Mouse (Mus musculus): Measurements from ENCODE around the gene Tmem198. TPM values are rescaled to one million over a fixed set of nuclear protein-coding genes. Genes with fewer than 3 reads are reported as not detected.

Gene Tmem198
- total RNA-seq, 2 experiments from 2014 or later, result 0.12 to 0.26 TPM

DNA sequence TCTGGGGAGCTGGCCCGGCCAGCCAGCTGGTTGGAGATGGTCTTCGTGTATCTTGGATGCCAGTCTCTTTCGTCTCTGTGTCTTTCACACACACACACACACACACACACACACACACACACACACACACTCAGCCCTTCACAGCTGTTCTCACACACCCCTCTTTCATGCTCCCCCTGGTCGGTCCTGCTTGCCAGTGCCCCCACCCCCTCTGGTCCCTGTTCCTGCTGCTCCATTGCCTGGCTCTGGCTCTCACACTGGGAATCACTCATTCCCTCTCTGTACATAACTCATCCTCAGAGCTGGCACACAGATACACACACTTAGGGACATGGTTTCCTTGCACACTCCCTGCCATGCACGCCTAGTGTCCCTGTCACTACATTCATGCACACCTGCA lies 27.4 kb upstream of the Tmem198 start:
- intact Hi-C loops (cut with DNase I), result no loop called here
- no peak for DNase-seq

DNA sequence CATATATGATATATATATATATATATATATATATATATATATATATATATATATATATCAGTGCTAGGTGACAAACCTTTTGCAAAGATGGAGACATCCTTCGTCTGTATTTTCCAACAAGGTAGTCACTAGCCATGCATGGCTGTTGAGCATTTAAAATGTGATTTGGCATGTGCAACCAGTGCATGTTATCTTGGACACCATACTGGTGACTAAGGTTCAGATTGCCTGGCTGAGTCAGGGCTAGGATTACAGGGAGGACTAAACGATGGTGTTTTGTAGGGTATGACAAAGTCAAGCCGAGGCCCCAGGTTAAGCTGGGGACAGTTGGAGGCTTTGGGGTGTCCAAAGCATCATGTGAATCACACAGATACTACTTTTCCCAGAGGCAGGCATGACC lies 23.9 kb upstream of the Tmem198 start:
- intact Hi-C loops (cut with DNase I), result no loop called here
- no peak for DNase-seq

DNA sequence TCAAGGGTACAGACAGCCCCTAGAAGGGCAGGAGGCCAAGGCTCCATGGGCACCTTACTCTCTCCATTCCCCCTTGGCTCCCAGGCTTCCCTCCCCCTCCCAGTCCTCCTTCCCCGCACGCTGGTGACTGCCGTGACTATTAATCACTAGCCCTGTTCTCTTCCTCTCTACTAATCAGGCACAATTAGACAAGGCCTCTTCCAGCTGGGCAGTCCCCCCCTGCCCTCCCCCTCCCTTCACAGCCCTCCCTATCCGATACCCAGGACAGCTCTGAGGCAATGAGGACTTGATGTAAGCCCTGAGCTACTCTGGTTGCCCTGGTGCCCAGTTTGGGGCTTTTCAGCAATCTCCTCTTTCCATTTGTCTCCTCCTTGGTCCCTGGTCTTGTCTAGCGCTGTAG lies 23.4 kb upstream of the Tmem198 start:
- intact Hi-C loops (cut with DNase I), result no loop called here

GRCm38 (mm10) chr1:75456746-75457564 lies 22.4 kb upstream of the Tmem198 start:
- intact Hi-C loops (cut with DNase I), result no loop called here
- DNase-seq, result no peak

More for the DNA sequence above, 23.4 kb upstream of the Tmem198 start:
- DNase-seq, result no peak

GRCm38 (mm10) chr1:75457710-75458024 lies 21.7 kb upstream of the Tmem198 start:
- intact Hi-C loops (cut with DNase I), result no loop called here
- no peak for DNase-seq

DNA sequence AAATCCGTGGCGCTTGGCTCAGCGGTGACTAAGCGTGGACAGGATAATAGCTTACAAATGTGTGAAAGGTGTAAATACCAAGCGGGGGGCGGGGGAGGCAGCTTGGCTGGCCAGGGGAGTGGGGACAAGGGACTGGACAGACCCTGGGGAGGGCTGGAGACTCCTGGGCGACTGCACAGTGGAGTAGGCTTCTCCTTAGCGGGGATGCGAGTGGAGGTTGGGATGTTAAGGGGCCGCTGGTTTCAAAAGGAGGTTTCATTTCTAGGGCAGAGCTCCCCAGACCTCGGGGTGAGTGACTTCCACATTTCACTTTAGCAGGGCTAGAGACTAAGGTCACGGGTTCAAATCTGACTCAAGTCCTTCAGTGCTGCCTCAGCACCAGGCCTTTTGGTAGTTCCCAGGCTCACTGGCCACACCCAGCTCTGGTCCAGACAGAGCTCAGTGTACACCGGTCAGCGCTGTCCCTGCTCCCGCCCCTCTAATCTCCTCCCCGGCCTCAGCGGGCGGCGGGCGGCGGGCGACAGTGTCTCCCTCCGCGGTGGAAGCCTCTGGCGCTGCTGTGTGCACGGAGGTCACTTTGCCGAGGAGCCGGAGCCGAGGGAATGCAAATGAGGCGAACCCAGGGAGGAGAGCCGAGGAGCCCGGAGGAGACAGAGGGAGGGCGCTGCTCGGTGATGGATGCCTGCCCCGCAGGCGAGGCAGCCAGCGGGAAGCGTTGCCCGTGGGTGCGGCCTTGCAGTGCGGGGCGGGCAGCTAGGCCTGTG lies 21.1 kb upstream of the Tmem198 start:
- intact Hi-C loops (cut with DNase I), result no loop called here
- DNase-seq, result peak in 1 of 2 experiments; percentile 50

- no peak for DNase-seq
- intact Hi-C loops (cut with DNase I), result no loop called here
Measured at GRCm38 (mm10) chr1:75458789-75459684, 20.3 kb upstream of the Tmem198 start.

- intact Hi-C loops (cut with DNase I), result no loop called here
- no peak for DNase-seq
Measured at GRCm38 (mm10) chr1:75460297-75460696, 19.0 kb upstream of the Tmem198 start.

DNA sequence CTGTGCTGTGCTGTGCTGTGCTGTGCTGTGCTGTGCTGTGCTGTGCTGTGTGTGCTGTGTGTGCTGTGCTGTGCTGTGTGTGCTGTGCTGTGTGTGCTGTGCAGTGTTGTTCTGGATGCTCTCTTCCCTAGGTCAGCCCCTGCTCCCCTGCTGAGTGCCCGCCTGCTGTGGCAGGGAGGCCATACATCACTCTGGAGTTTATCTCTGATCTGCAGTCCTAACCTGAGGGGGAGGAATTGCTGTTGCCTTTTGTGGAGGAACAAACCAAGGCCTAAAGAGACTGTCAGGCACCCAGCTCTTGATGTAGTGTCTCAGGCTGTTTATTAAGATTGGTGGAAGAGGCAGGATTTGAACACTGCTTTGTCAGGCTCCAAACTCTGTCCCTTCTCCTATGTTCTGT lies 16.7 kb upstream of the Tmem198 start:
- intact Hi-C loops (cut with DNase I), result no loop called here
- DNase-seq, result no peak

DNA sequence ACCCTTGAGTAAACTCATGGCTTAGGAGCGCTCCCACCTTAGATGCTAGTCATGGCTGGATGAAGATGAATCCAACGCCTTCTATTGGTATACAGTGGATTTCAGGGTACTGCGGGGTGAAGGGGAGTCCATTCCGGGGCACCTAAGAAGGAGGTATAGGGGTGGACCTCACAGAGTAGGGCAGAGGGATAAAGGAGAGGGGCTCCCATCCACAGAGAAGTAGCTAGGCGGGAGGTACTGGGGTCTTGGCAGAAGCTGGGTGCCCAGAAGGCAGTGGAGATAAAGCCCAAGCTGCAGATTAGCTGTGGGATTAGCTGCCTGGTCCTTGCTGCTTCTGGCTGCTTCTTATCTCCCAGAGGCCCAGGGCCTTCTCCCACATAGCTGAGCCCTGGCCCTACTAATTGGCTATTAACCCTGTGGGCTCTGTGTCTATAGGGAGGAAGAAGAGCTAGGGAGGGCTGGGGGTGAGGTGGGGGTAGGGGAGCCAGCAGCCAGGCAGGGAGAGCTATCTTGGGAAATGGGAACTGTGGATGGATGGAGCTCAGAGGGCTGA lies 15.6 kb upstream of the Tmem198 start:
- intact Hi-C loops (cut with DNase I), result no loop called here

DNA sequence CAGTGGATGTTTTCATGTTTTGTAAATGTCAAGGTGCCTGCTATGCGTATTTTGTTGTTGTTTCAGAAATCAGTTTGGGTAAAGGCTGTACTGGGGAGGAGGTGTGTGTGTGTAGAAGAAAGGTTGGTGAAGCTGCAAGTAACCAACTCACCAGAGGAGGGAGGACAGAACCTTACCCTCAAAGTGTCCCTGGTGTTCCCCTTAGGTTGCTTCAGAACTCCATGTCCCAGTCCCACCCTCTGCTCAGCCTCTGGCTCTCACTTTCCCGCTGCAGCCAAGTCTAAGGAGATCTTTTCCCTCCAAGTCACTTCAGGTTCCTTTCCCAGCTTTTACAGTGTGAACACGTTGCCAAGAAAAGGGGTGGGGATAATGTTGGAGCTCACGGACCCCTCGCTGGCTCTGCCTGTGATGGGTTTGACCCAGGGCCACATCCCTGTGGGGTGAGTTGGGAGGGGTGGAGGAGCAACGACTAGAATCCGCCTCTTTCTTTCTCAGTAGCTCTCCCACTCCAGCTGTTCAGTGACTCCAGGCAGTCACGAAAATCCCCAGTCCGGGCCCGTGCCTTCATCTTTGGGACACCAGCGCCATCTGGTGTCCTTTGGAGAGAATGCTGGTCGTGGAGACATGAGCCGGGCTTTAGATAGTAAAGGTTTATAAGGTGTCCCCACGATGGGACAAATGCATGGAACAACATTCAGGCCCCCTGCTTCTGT lies 12.0 kb upstream of the Tmem198 start:
- peak; percentile 68 to 81 for DNase-seq
- intact Hi-C loops (cut with DNase I), result loop anchor here (2.0 kb wide), 1 partner anchor 125 kb away; no protein-coding TSS in a partner anchor

More for the DNA sequence above, 15.6 kb upstream of the Tmem198 start:
- DNase-seq, result no peak

DNA sequence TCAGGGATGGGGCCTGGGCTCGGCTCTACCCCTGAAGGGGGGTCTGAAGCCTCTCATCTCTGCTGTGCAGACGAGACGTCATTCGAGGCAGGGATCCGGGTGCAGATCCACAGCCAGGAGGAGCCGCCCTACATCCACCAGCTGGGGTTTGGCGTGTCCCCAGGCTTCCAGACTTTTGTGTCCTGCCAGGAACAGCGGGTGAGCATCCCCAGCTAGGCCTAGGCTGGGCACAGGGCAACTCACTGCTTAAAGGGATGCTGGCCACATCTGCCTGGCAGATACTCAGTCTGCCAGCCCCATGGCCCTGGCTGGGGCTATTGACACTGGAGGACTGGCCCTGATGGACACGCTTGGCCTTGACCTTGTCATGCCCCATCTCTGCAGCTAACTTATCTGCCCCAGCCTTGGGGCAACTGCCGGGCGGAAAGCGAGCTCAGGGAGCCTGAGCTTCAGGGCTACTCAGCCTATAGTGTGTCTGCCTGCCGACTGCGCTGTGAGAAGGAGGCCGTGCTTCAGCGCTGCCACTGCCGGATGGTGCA lies 10.0 kb upstream of the Tmem198 start:
- intact Hi-C loops (cut with DNase I), result no loop called here

DNA sequence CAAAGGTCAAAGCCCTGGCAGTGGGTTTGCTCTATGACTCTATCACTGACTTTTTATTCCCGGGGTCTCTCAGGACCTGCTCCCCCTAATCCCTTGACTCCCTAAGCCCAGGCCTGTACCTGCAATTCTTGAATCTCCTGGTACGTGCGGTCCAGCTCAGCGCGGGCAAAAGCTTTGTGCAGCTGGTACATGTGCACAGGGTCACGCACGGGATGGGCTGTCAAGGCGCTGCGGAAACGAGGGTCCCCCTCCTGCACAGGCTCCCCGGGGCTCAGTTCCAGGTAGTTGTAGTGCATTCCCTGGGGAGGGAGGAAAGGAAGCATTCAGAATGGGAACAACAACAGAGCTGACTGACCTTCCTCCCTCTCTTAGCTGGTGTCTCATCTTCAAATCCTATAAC lies 2.9 kb upstream of the Tmem198 start:
- no peak for DNase-seq
- intact Hi-C loops (cut with DNase I), result no loop called here

More for the DNA sequence above, 10.0 kb upstream of the Tmem198 start:
- DNase-seq, result no peak

DNA sequence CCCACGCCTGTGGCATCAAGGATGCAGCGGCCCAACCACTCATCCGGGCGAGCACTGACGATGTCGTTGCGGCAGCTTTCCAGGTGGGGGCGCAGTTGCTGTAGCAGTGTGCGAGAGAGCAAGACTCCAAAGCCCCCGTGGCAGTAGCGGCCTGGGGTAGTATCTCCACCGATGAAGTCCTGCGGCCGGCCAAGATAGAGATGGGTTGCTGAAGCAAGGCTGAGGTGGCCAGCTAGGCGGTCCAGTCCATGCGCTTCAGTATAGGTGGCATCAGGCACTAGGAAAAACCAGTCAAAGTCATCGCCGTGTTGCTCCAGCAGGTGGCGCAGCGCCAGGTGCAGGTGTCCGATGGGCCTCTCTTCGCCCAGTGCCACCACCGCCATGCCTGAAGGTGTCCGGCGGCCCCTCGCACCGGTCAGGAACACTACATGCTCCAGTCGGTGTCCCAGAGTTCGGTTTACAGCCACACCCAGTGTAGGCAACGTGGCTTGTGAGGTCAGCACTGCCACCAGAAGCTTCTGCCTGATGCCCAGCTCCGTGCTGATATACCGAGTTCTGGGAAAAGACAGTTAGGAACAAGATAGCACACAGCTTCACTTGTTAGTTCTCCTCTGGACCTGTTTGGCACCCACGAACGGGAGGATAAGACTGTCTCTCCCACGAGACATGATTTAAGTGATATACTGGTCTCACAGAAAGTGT lies 1.9 kb upstream of the Tmem198 start:
- peak; percentile 63 to 73 for DNase-seq
- intact Hi-C loops (cut with DNase I), result loop anchor here (1.0 kb wide), 1 partner anchor 82 kb away; no protein-coding TSS in a partner anchor

GRCm38 (mm10) chr1:75477966-75478290 lies 1.4 kb upstream of the Tmem198 start:
- intact Hi-C loops (cut with DNase I), result loop anchor here (1.0 to 2.0 kb wide), 2 partner anchors 81 to 119 kb away; no protein-coding TSS in a partner anchor
- no peak for DNase-seq

DNA sequence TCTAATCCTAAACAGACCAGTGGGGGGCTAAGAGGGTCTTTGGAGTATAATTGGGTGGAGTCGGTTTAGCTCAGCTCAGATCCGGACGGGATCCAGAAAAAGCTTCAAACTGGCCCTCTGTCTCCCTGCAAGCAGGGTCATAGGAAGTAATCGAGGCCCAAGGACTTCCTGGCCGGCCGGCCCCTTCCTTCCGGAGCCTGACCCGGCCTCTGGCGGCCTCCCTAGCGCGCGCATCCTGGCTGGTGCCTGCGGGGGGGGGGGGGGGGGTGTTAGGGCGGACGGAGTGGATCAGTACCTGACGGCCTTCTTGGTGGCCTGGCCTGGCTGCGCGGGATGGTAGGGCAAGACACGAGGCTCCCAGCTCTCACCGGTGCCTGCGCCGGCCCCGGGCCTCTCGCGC lies 835 bp upstream of the Tmem198 start:
- no peak for DNase-seq
- intact Hi-C loops (cut with DNase I), result loop anchor here (2.0 kb wide), 1 partner anchor 118 kb away; no protein-coding TSS in a partner anchor

- no peak for DNase-seq
Measured at GRCm38 (mm10) chr1:75479635-75479989, 280 bp downstream of the Tmem198 start.

GRCm38 (mm10) chr1:75480036-75480435 lies 704 bp downstream of the Tmem198 start:
- DNase-seq, result no peak
- intact Hi-C loops (cut with DNase I), result no loop called here

More at GRCm38 (mm10) chr1:75479635-75479989, 280 bp downstream of the Tmem198 start:
- intact Hi-C loops (cut with DNase I), result loop anchor here (2.0 kb wide), 1 partner anchor 117 kb away; no protein-coding TSS in a partner anchor

DNA sequence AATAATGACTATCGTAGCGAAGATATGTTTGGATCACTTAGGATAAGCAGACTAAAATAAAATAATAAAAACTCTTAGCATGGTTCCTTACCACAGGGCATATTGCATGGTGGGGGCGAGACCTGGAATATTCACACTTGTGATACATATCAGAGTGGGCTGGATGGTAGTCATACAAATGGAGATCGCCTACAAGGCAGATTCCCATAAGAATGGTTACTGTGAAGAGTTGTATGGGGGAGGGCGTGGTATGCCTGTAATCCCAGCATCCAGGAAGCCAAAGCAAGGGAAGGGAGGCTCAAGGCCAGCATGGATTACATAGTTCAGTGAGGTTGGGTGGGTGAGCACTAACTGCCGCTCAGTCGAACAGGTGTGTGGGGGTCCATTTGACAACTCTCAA lies 1.4 kb downstream of the Tmem198 start:
- no peak for DNase-seq
- intact Hi-C loops (cut with DNase I), result no loop called here

Data from gastrocnemius, postnatal 36 days (tissue).